Mouse (Mus musculus) brain, embryonic 14.5 days (tissue): Measurements from ENCODE around the gene Hipk4. TPM values are rescaled to one million over a fixed set of nuclear protein-coding genes. Genes with fewer than 3 reads are reported as not detected.

Experiments used
- DNase-seq: peaks from one replicate; pipeline ENCODE4 v3.0.0-alpha.2; 2011; ENCODE audit warnings: low read depth
- CTCF ChIP-seq: fragments of 200-500 bp; IDR thresholded peaks from 2 replicates; pipeline ENCODE4 v1.5.1; 2012; ENCODE audit warnings: inconsistent platforms, mild to moderate bottlenecking, moderate library complexity, borderline replicate concordance; ENCODE audit not compliant: insufficient read depth, insufficient read length; ENCODE audit errors: extremely low read depth
- POLR2A ChIP-seq: fragments of 200-500 bp; IDR thresholded peaks from 2 replicates; pipeline ENCODE4 v1.6.1; 2012; ENCODE audit warnings: mild to moderate bottlenecking, inconsistent platforms, borderline replicate concordance; ENCODE audit not compliant: poor library complexity, insufficient read depth, insufficient read length, severe bottlenecking; ENCODE audit errors: extremely low read depth
- polyA plus RNA-seq: library from polyadenylated mRNA; depleted of rRNA; stranded (reverse); fragments of >200 nt; gene quantifications from 2 replicates; pipeline ENCODE4 v1.2.3, GENCODE M21; 2012

Hipk4 gene
- polyA plus RNA-seq, 1 experiment = 1.5 TPM

- TF ChIP-seq POLR2A (no peak), CTCF (no peak)
- DNase-seq = no peak
Observed at GRCm38 (mm10) chr7:27536618-27537017, 13.6 kb downstream of the Hipk4 start.

GRCm38 (mm10) chr7:27537998-27538397 is 14.9 kb downstream of the Hipk4 start:
- no peak for TF ChIP-seq CTCF
- TF ChIP-seq POLR2A = no peak
- DNase-seq = no peak

- TF ChIP-seq POLR2A (no peak), CTCF (no peak)
- DNase-seq = no peak
Observed at GRCm38 (mm10) chr7:27538797-27539196, 15.7 kb downstream of the Hipk4 start.

GRCm38 (mm10) chr7:27540521-27540920 is 17.5 kb downstream of the Hipk4 start:
- TF ChIP-seq CTCF (no peak), POLR2A (no peak)

GRCm38 (mm10) chr7:27540935-27541334 is 17.9 kb downstream of the Hipk4 start:
- TF ChIP-seq CTCF (no peak), POLR2A (no peak)
- DNase-seq = no peak

More at GRCm38 (mm10) chr7:27540521-27540920, 17.5 kb downstream of the Hipk4 start:
- DNase-seq = no peak

GRCm38 (mm10) chr7:27541431-27541830 is 18.4 kb downstream of the Hipk4 start:
- TF ChIP-seq POLR2A (no peak), CTCF (no peak)
- DNase-seq = peak; percentile 68

- no peak for DNase-seq
- TF ChIP-seq POLR2A = no peak
- TF ChIP-seq CTCF = no peak
Observed at GRCm38 (mm10) chr7:27541922-27542321, 18.9 kb downstream of the Hipk4 start.

GRCm38 (mm10) chr7:27542392-27543033 is 19.4 kb downstream of the Hipk4 start:
- TF ChIP-seq CTCF = no peak
- TF ChIP-seq POLR2A = peak; percentile 65; the same call in 1 of the 2 replicates

GRCm38 (mm10) chr7:27543065-27543464 is 20.0 kb downstream of the Hipk4 start:
- TF ChIP-seq POLR2A (no peak), CTCF (no peak)
- no peak for DNase-seq

More at GRCm38 (mm10) chr7:27542392-27543033, 19.4 kb downstream of the Hipk4 start:
- peak; percentile 95 for DNase-seq

GRCm38 (mm10) chr7:27543851-27544250 is 20.8 kb downstream of the Hipk4 start:
- DNase-seq = no peak
- TF ChIP-seq POLR2A = no peak
- no peak for TF ChIP-seq CTCF

GRCm38 (mm10) chr7:27544675-27545370 is 21.8 kb downstream of the Hipk4 start:
- DNase-seq = no peak
- no peak for TF ChIP-seq CTCF
- no peak for TF ChIP-seq POLR2A

GRCm38 (mm10) chr7:27549597-27549996 is 26.5 kb downstream of the Hipk4 start:
- TF ChIP-seq POLR2A (no peak), CTCF (no peak)
- DNase-seq = no peak

- no peak for DNase-seq
- TF ChIP-seq CTCF (no peak), POLR2A (no peak)
Observed at GRCm38 (mm10) chr7:27552070-27552469, 29.0 kb downstream of the Hipk4 start.
